Mouse (Mus musculus): ENCODE data around the gene Olfr32.
"Not testable (repeated sequence)": the region's sequence is repeated elsewhere in the genome, so short reads cannot be mapped to it uniquely, and the experiment has no call there.

Gene Olfr32

GRCm38 (mm10) chr2:90142196-90142595 is at the start of gene Olfr32:
Gene Olfr32 (minus strand): TSS chr2:90142296.
- DNase-seq (ENCODE audit: low spot score): no peak

GRCm38 (mm10) chr2:90187082-90187481 is 45.0 kb upstream of the Olfr32 start:
- DNase-seq (ENCODE audit: low spot score): not testable (repeated sequence)

- not testable (repeated sequence) for DNase-seq (ENCODE audit: low spot score)
These were observed 44.0 kb upstream of the Olfr32 start for GRCm38 (mm10) chr2:90186082-90186481.

- DNase-seq (ENCODE audit: low spot score): no peak
These were observed 11.8 kb upstream of the Olfr32 start for GRCm38 (mm10) chr2:90153916-90154315.

- DNase-seq (ENCODE audit: low spot score): no peak
These were observed 10.9 kb upstream of the Olfr32 start, which contains the start of gene Olfr1270 for GRCm38 (mm10) chr2:90152991-90153390. Gene Olfr1270 (minus strand): TSS chr2:90153091.

GRCm38 (mm10) chr2:90121312-90121711 is 20.8 kb downstream of the Olfr32 start, which contains the start of gene Olfr1269:
Gene Olfr1269 (minus strand): TSS chr2:90121412.
- DNase-seq (ENCODE audit: low spot score): no peak
